Mouse (Mus musculus): ENCODE measurements around the gene Olfr764-ps1.
"Not testable (repeated sequence)": the region's sequence is repeated elsewhere in the genome, so short reads cannot be mapped to it uniquely, and the experiment has no call there.

Gene Olfr764-ps1

DNA sequence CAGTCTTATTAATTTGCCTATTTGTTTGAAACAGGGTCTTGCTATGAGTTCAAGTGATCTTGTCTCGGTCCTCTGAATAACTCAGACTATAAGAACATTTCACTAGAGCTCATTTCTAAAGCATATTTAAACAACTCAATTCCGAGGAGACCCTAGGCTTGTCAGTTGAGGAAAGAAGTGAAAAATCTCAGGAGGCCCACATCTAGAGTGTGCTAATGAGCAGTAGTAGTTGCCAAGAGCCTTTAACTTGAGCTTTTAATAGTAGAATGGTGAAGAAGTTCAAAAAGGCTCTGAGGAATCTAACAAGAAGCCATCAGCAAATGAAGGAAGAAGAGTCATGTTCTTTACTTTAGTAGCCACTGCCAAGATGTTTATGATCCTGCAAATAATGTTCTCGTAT, at the start of gene Olfr764-ps1:
Gene Olfr764-ps1, minus strand, starts transcription at position 101 of the 400 bp plus-strand sequence.
- DNase-seq (ENCODE audit: extremely low read depth, low read depth, low spot score), result no peak

- DNase-seq (ENCODE audit: extremely low read depth, low read depth, low spot score), result not testable (repeated sequence)
Observed at GRCm38 (mm10) chr10:129082810-129083209, 43.1 kb upstream of the Olfr764-ps1 start, which contains the start of gene Olfr767. Olfr767 (minus strand) TSS chr10:129082910.

DNA sequence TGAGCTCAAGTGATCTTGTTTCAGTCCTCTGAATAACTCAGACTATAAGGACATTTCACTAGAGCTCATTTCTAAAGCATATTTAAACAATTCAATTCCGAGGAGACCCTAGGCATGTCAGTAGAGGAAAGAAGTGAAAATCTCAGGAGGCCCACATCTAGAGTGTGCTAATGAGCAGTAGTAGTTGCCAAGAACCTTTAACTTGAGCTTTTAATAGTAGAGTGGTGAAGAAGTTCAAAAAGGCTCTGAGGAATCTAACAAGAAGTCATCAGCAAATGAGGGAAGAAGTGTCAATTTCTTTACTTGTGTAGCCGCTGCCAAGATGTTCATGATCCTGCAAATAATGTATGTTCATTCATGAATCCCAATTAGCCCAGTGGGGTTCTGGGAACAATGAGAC, 29.2 kb upstream of the Olfr764-ps1 start, which contains the start of gene Olfr766-ps1:
Gene Olfr766-ps1, minus strand, starts transcription at position 101 of the 400 bp plus-strand sequence.
- no peak for DNase-seq (ENCODE audit: extremely low read depth, low read depth, low spot score)

- not testable (repeated sequence) for DNase-seq (ENCODE audit: extremely low read depth, low read depth, low spot score)
Observed at GRCm38 (mm10) chr10:129049898-129050297, 10.2 kb upstream of the Olfr764-ps1 start, which contains the start of gene Olfr765. Olfr765 (minus strand) TSS chr10:129049998.

GRCm38 (mm10) chr10:129028343-129028742, 11.4 kb downstream of the Olfr764-ps1 start:
- DNase-seq (ENCODE audit: extremely low read depth, low read depth, low spot score), result no peak

DNA sequence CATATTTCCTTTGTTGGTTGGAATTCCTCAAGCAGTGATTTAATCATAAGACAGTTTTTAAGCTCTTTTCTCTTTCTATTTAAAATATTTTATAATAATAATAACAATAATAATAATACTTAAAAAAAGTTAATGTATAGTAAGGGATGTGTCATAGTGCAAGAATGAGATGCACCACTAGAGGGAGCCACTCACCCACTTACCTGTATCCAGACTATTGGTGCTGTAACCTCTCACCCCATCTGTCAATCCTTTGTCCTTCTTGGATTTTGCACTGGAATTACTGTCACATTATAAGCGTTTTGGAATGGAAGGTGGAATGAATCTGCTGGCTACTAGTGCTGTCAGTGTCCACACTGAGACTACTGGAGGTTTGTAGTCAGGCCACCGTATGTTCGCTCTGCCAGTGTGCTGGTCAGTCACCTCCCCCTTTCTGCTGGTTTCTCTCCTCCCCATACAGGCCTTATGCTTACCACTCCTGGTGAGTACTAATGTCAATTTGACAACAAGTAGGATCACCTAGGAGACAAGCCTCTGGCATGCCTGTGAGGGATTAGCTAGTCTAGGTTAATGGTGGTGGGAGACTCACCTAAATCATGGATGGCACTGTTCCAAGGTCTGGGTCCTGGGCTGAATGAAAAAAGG, 13.6 kb downstream of the Olfr764-ps1 start:
- DNase-seq (ENCODE audit: extremely low read depth, low read depth, low spot score), result no peak

DNA sequence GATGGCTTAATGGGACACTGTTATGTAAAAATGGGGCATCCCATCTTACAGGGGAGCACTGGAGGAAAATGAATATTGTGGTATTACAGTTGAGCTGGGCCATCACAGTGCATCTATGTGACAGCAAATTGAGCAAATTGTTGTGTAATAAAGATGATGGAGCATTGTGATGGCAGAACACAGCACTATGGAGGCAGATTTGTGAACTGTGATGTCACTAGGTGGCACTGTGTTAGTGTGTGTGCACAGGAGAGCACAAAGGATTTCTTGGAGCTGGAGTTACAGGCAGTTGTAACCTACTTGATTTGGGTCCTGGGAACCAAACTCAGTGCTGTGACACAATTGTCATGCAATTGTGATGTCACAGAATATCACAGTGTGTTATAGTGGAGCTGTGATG, 16.4 kb downstream of the Olfr764-ps1 start:
- no peak for DNase-seq (ENCODE audit: extremely low read depth, low read depth, low spot score)

GRCm38 (mm10) chr10:129014477-129014876, 25.2 kb downstream of the Olfr764-ps1 start:
- no peak for DNase-seq (ENCODE audit: extremely low read depth, low read depth, low spot score)

GRCm38 (mm10) chr10:129011511-129011910, 28.2 kb downstream of the Olfr764-ps1 start:
- DNase-seq (ENCODE audit: extremely low read depth, low read depth, low spot score), result not testable (repeated sequence)

- DNase-seq (ENCODE audit: extremely low read depth, low read depth, low spot score), result no peak
Observed at GRCm38 (mm10) chr10:129010288-129010841, 29.3 kb downstream of the Olfr764-ps1 start, which contains the start of gene Olfr763. Olfr763 (plus strand) TSS chr10:129010791.

DNA sequence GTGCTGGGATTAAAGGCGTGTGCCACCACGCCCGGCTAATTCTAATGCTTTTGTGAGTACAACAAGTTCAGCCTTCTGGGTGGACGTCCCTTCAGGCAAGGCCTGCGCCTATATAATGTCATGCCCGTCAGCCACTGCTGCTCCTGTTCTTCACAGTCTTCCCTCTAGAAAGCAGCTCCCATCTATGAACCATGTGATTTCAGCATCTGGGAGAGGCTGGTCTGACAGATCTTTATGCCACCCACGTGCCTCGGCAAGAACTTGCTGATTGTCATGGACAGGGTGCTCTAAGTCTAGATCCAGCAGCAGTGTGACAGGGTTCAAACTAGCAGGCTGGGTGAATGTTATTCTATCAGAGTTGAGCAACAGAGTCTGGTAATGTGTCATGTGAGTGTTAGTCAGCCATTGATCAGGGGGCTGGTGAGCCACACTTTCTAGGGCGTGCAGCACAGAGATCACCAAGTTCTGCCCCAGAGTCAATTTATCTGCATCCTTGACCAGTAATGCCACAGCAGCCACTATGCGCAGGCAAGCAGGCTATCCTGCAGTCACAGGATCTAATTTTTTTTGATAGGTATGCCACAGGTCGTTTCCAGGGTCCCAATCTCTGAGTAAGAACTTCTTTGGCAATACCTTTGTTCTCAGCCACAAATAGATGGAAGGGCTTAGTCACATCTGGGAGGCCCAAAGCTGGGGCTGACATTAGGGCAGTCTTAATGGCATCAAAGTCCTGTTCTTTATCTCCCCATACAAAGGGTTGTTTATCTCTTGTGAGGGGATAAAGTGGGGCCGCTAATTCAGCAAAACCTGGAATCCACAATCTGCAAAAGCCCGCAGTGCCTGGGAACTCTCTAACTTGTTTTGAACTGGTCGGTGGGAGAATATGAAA, 35.4 kb downstream of the Olfr764-ps1 start:
- no peak for DNase-seq (ENCODE audit: extremely low read depth, low read depth, low spot score)

DNA sequence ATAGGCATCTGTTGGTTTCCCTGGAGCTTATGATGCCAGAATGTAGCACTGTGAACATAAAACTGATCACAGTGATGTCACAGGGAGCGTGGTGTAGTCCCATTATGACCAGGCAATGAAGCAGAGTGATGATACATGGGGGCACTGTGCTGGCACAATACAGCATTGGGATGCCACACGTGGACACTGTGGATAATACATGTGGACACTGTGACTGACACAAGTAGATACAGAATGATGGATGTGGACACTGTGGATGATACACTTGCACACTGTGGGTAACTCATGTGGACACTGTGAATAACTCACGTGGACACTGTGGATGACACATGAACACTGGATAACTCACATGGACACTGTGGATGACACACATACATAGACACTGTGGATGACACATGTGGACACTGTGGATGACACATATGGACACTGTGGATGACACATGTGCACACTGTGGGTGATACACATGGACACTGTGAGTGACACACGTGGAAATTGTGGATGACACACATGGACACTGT, 43.1 kb downstream of the Olfr764-ps1 start:
- DNase-seq (ENCODE audit: extremely low read depth, low read depth, low spot score), result no peak

- no peak for DNase-seq (ENCODE audit: extremely low read depth, low read depth, low spot score)
Observed at GRCm38 (mm10) chr10:128995796-128996195, 43.9 kb downstream of the Olfr764-ps1 start.

DNA sequence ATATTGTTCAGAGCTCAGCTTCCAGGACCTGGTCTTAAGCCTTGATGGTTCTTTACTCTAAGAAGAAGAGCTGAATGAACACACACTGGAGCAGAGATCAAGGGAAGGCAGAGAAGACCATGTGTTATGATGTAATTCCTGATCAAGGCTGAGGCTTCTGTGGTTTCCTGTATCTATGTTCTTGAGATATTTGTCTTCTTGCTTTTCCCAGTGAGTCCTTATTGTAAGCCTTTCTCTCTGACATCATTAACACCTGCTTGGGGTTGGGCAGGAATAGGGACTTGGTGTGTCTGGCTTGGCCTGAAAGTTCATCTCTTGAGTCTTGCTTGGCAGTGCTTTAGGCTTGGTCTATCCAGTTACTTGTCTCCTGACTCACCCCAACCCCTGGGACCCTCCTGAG, 48.7 kb downstream of the Olfr764-ps1 start:
- no peak for DNase-seq (ENCODE audit: extremely low read depth, low read depth, low spot score)

DNA sequence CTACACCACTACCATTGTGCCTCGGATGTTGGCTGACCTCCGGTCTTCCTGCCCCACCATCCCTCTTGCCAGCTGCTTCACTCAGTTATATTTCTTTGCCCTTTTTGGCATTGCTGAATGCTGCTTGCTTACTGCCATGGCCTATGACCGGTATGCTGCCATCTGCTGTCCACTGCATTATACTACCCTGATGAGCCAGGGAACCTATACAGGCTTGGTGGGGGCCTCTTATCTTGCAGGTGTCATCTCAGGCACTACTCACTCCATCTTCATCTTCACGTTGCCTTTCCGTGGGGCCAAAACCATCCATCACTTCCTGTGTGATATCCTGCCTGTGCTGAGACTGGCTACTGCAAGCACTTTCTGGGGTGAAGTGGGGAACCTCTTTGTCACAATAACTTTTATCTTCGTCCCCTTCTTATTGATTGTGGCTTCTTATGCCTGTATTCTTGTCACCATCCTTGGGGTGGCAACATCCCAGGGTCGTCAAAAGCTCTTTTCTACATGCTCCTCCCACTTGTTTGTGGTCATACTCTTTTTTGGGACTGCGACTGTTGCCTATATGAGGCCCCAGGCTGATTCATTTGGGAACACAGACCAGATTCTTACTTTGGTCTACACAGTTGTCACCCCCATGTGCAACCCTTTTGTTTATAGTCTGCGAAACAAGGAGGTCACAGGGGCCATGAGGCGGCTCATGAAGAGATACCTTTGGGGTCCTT, 49.4 kb downstream of the Olfr764-ps1 start:
- DNase-seq (ENCODE audit: extremely low read depth, low read depth, low spot score), result not testable (repeated sequence)

DNA sequence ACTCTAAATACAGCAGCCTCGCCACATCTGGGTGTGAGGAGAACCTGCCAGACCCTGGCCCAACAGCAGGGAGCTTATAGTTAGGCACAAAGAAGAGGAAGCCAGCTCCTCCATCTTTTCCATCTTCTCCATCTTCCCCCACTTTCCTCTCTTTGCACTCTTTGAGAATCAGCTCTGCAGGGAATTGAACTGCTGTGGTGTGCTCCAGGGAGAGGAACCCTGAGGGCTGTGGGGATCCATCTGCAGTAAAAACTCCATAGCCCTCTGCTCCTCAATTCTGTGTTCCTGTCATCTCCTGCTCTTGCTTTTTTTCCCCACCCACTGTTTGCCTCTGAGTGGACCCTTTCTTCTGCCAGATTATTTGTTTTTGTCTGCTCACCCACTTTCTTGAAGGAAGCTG, 50.6 kb downstream of the Olfr764-ps1 start, which contains the start of gene Olfr9:
Gene Olfr9, plus strand, starts transcription at position 301 of the 400 bp plus-strand sequence.
- DNase-seq (ENCODE audit: extremely low read depth, low read depth, low spot score), result not testable (repeated sequence)
